Mouse (Mus musculus) spleen, adult 2 months (tissue): ENCODE results near the gene Fam234b.

Experiments
- CTCF ChIP-seq: fragments of 200-500 bp; IDR thresholded peaks from 2 replicates; pipeline ENCODE4 v1.5.1; 2011; ENCODE audit warnings: mild to moderate bottlenecking, inconsistent platforms; ENCODE audit not compliant: insufficient read depth, insufficient read length, insufficient replicate concordance; ENCODE audit errors: extremely low read depth
- POLR2A ChIP-seq: fragments of 200-500 bp; IDR thresholded peaks from 2 replicates; pipeline ENCODE4 v1.6.1; 2011; ENCODE audit warnings: low read depth, low read length, inconsistent platforms

- TF ChIP-seq CTCF (no peak), POLR2A (no peak)
Observed at GRCm38 (mm10) chr6:135149722-135150121, 48.1 kb upstream of the Fam234b start.
